Mouse (Mus musculus) midbrain, embryonic 10.5 days (tissue): ENCODE data around the gene Pax5. TPM values are rescaled to one million over a fixed set of nuclear protein-coding genes. Genes with fewer than 3 reads are reported as not detected.
A peak's percentile ranks its signal among the peaks of the same experiment; 100 is the strongest.

Experiments
- DNase-seq: peaks from one replicate; pipeline ENCODE4 v3.0.0-alpha.2; 2017; ENCODE audit warnings: low spot score
- H3K27ac ChIP-seq: fragments of 300-500 bp; sonication (generic); replicated peaks from 2 replicates; pipeline ENCODE4 v1.5.1; 2016; ENCODE audit warnings: mild to moderate bottlenecking
- H3K27me3 ChIP-seq: fragments of 300-500 bp; sonication (generic); 2 replicates; pipeline ENCODE4 v1.6.1; 2016; ENCODE audit warnings: low read depth, mild to moderate bottlenecking; ENCODE audit not compliant: poor library complexity, severe bottlenecking
- H3K36me3 ChIP-seq: fragments of 300-500 bp; sonication (generic); 2 replicates; pipeline ENCODE4 v1.6.1; 2016; ENCODE audit warnings: mild to moderate bottlenecking, moderate library complexity
- H3K4me1 ChIP-seq: fragments of 300-500 bp; sonication (generic); 2 replicates; pipeline ENCODE4 v1.6.1; 2016
- H3K4me3 ChIP-seq: fragments of 300-500 bp; sonication (generic); 2 replicates; pipeline ENCODE4 v1.5.1; 2016; ENCODE audit warnings: mild to moderate bottlenecking, moderate library complexity
- H3K9me3 ChIP-seq: fragments of 300-500 bp; sonication (generic); replicated peaks from 2 replicates; pipeline ENCODE4 v1.6.1; 2016; ENCODE audit warnings: mild to moderate bottlenecking
- WGBS: fragments of 180-500 bp; shearing (Covaris S2); methylation state at CpG from one replicate; pipeline ENCODE4 v1.1.7; 2016; 5-methylcytosine and 5-hydroxymethylcytosine counted together
- polyA plus RNA-seq: library from polyadenylated mRNA; unstranded; fragments of >200 nt; fragmentation: Nextera tagmentation; extraction: Ambion mirVana; gene quantifications from 2 replicates; pipeline ENCODE4 v1.2.1, GENCODE M21; 2016

Pax5 gene
- polyA plus RNA-seq, 1 experiment from 2014 or later: 6.3 TPM

GRCm38 (mm10) chr4:44702891-44703685 lies 7.2 kb downstream of the Pax5 start:
- no peaks in the 10 kb centered on the region for H3K9me3 ChIP-seq
- H3K27ac ChIP-seq: peak overlapping the region; percentile 88
- H3K27me3 ChIP-seq: peaks cover 100% of the 10 kb centered on the region
- H3K36me3 ChIP-seq: 0 out of 2 replicates have a peak, but pooled peaks cover 6% of the 10 kb centered on the region
- DNase-seq: peak; percentile 61
- H3K4me3 ChIP-seq: peak overlapping the region; percentile 66
- under 1% methylated on average over 57 of the region's 58 CpGs for WGBS
- H3K4me1 ChIP-seq: peaks cover 90% of the 10 kb centered on the region

GRCm38 (mm10) chr4:44702011-44702527 lies 8.2 kb downstream of the Pax5 start:
- under 1% methylated on average over 25 of the region's 25 CpGs for WGBS
- Histone ChIP-seq H3K4me1 (peaks cover 93% of the 10 kb centered on the region), H3K27ac (peak overlapping the region; percentile 88), H3K9me3 (no peaks in the 10 kb centered on the region), H3K36me3 (0 out of 2 replicates have a peak, but pooled peaks cover 6% of the 10 kb centered on the region), H3K4me3 (peak overlapping the region; percentile 66), H3K27me3 (peaks cover 100% of the 10 kb centered on the region)
- DNase-seq: peak; percentile 66

- Histone ChIP-seq H3K27me3 (peaks cover 100% of the 10 kb centered on the region), H3K4me1 (peaks cover 96% of the 10 kb centered on the region), H3K36me3 (0 out of 2 replicates have a peak, but pooled peaks cover 6% of the 10 kb centered on the region), H3K9me3 (no peaks in the 10 kb centered on the region), H3K27ac (peak overlapping the region; percentile 88), H3K4me3 (peak overlapping the region; percentile 66)
- DNase-seq: no peak
- 0% methylated on average over 9 of the region's 9 CpGs for whole genome bisulfite sequencing
Observed at GRCm38 (mm10) chr4:44701513-44701912, 8.8 kb downstream of the Pax5 start.

- H3K4me3 ChIP-seq: no peak overlapping the region
- H3K9me3 ChIP-seq: no peaks in the 10 kb centered on the region
- H3K4me1 ChIP-seq: peaks cover 75% of the 10 kb centered on the region
- H3K27me3 ChIP-seq: peaks cover 97% of the 10 kb centered on the region
- H3K36me3 ChIP-seq: peaks cover 1% of the 10 kb centered on the region; the same call in 1 of the 2 replicates
- DNase-seq: no peak
- H3K27ac ChIP-seq: no peak overlapping the region
Observed at GRCm38 (mm10) chr4:44696676-44697075, 13.6 kb downstream of the Pax5 start.

- peak; percentile 43 for DNase-seq
- Histone ChIP-seq H3K4me1 (peaks cover 57% of the 10 kb centered on the region), H3K27ac (no peak overlapping the region), H3K4me3 (0 out of 2 replicates have a peak overlapping the region, but pooled peaks have one; percentile 4), H3K36me3 (peaks cover 16% of the 10 kb centered on the region), H3K27me3 (peaks cover 82% of the 10 kb centered on the region), H3K9me3 (no peaks in the 10 kb centered on the region)
- WGBS: 40% methylated on average over 15 of the region's 15 CpGs
Observed at GRCm38 (mm10) chr4:44694369-44694768, 15.9 kb downstream of the Pax5 start.

GRCm38 (mm10) chr4:44685582-44685981 lies 24.7 kb downstream of the Pax5 start:
- Histone ChIP-seq H3K4me3 (no peak overlapping the region), H3K4me1 (no peaks in the 10 kb centered on the region), H3K36me3 (peaks cover 72% of the 10 kb centered on the region), H3K9me3 (no peaks in the 10 kb centered on the region), H3K27ac (no peak overlapping the region), H3K27me3 (peaks cover 18% of the 10 kb centered on the region)
- 83% methylated on average over 6 of the region's 6 CpGs for WGBS
- no peak for DNase-seq

- no peak overlapping the region for H3K4me3 ChIP-seq
- WGBS: 72% methylated on average over 6 of the region's 6 CpGs
- DNase-seq: no peak
- no peaks in the 10 kb centered on the region for H3K9me3 ChIP-seq
- H3K27ac ChIP-seq: no peak overlapping the region
- H3K36me3 ChIP-seq: peaks cover 62% of the 10 kb centered on the region
- H3K4me1 ChIP-seq: peaks cover 16% of the 10 kb centered on the region
- peaks cover 50% of the 10 kb centered on the region for H3K27me3 ChIP-seq
Observed at GRCm38 (mm10) chr4:44680242-44680897, 29.9 kb downstream of the Pax5 start.

GRCm38 (mm10) chr4:44678641-44679040 lies 31.6 kb downstream of the Pax5 start:
- H3K27ac ChIP-seq: no peak overlapping the region
- H3K27me3 ChIP-seq: peaks cover 67% of the 10 kb centered on the region
- DNase-seq: no peak
- H3K36me3 ChIP-seq: peaks cover 51% of the 10 kb centered on the region
- peaks cover 28% of the 10 kb centered on the region for H3K4me1 ChIP-seq
- H3K4me3 ChIP-seq: no peak overlapping the region
- 76% methylated on average over 5 of the region's 5 CpGs for WGBS
- H3K9me3 ChIP-seq: no peaks in the 10 kb centered on the region

- no peaks in the 10 kb centered on the region for H3K9me3 ChIP-seq
- no peak for DNase-seq
- peaks cover 45% of the 10 kb centered on the region for H3K36me3 ChIP-seq
- 82% methylated on average over 3 of the region's 3 CpGs for WGBS
- H3K27me3 ChIP-seq: peaks cover 67% of the 10 kb centered on the region
- H3K4me3 ChIP-seq: no peak overlapping the region
- H3K4me1 ChIP-seq: peaks cover 35% of the 10 kb centered on the region
- no peak overlapping the region for H3K27ac ChIP-seq
Observed at GRCm38 (mm10) chr4:44678026-44678425, 32.3 kb downstream of the Pax5 start.

- 86% methylated on average over 8 of the region's 8 CpGs for WGBS
- no peak overlapping the region for H3K4me3 ChIP-seq
- peaks cover 36% of the 10 kb centered on the region for H3K36me3 ChIP-seq
- peaks cover 47% of the 10 kb centered on the region for H3K4me1 ChIP-seq
- no peak for DNase-seq
- H3K9me3 ChIP-seq: no peaks in the 10 kb centered on the region
- H3K27me3 ChIP-seq: peaks cover 87% of the 10 kb centered on the region
- H3K27ac ChIP-seq: no peak overlapping the region
Observed at GRCm38 (mm10) chr4:44674973-44675372, 35.3 kb downstream of the Pax5 start.

GRCm38 (mm10) chr4:44673726-44674125 lies 36.6 kb downstream of the Pax5 start:
- peaks cover 43% of the 10 kb centered on the region for H3K4me1 ChIP-seq
- H3K36me3 ChIP-seq: peaks cover 36% of the 10 kb centered on the region
- H3K27ac ChIP-seq: no peak overlapping the region; the same call in 1 of the 2 replicates
- H3K9me3 ChIP-seq: 0 out of 2 replicates have a peak, but pooled peaks cover 3% of the 10 kb centered on the region
- peak; percentile 67 for DNase-seq
- H3K27me3 ChIP-seq: peaks cover 78% of the 10 kb centered on the region
- WGBS: 14% methylated on average over 9 of the region's 9 CpGs
- H3K4me3 ChIP-seq: no peak overlapping the region

GRCm38 (mm10) chr4:44672216-44672937 lies 37.9 kb downstream of the Pax5 start:
- Histone ChIP-seq H3K4me3 (no peak overlapping the region), H3K9me3 (0 out of 2 replicates have a peak, but pooled peaks cover 3% of the 10 kb centered on the region), H3K4me1 (peaks cover 43% of the 10 kb centered on the region), H3K36me3 (peaks cover 37% of the 10 kb centered on the region), H3K27ac (no peak overlapping the region), H3K27me3 (peaks cover 78% of the 10 kb centered on the region)
- WGBS: 71% methylated on average over 10 of the region's 10 CpGs
- no peak for DNase-seq
